In genomic region chr16:11603667-11604422, GRCm38 (mm10) we compare ENCODE assay signal across 7 mouse cellular contexts.
DNase-seq lines count a peak whose midpoint lies in the region; ATAC-seq and TF ChIP-seq lines count a peak whose summit lies in the region.

No protein-coding gene starts in this region.

- H3K4me3 ChIP-seq in midbrain, embryonic 14.5 days (replicated peaks; ENCODE audit: low read depth, low read length) = no peak overlapping the region
- H3K4me3 ChIP-seq in midbrain, embryonic 16.5 days (ENCODE audit: low read depth, low read length) = no peak overlapping the region
- no peak overlapping the region for H3K4me3 ChIP-seq in heart, postnatal 0 days (ENCODE audit: low read depth, low read length)
- H3K4me3 ChIP-seq in limb, embryonic 13.5 days = no peak overlapping the region
- H3K4me3 ChIP-seq in small intestine, adult 2 months (ENCODE audit: low read depth, low read length) = no peak overlapping the region

- H3K27ac ChIP-seq in midbrain, embryonic 14.5 days (replicated peaks; ENCODE audit: low read depth, low read length) = no peak overlapping the region
- no peak overlapping the region for H3K27ac ChIP-seq in midbrain, embryonic 16.5 days (ENCODE audit: low read length)
- no peak overlapping the region for H3K27ac ChIP-seq in heart, postnatal 0 days (ENCODE audit: low read depth)
- H3K27ac ChIP-seq in limb, embryonic 13.5 days = no peak overlapping the region
- peak overlapping the region; percentile 80 for H3K27ac ChIP-seq in small intestine, adult 2 months (ENCODE audit: insufficient read depth, low read depth, low read length)

- TF ChIP-seq EP300 in heart, postnatal 0 days (IDR thresholded peaks at IDR 0.05; ENCODE audit: low read depth) = no peak

- no peak overlapping the region for H3K4me2 ChIP-seq in midbrain, embryonic 14.5 days (ENCODE audit: low read length)
- no peak overlapping the region for H3K4me2 ChIP-seq in midbrain, embryonic 16.5 days (ENCODE audit: low read length)
- H3K4me2 ChIP-seq in heart, postnatal 0 days (ENCODE audit: low read depth, low read length) = no peak overlapping the region
- H3K4me2 ChIP-seq in limb, embryonic 13.5 days (replicated peaks) = no peak overlapping the region

- H3K9me3 ChIP-seq in midbrain, embryonic 14.5 days (ENCODE audit: control insufficient read depth, low read length) = no peaks in the 10 kb centered on the region
- no peaks in the 10 kb centered on the region for H3K9me3 ChIP-seq in midbrain, embryonic 16.5 days (replicated peaks; ENCODE audit: control insufficient read depth, low read length, poor library complexity, severe bottlenecking)
- H3K9me3 ChIP-seq in heart, postnatal 0 days (replicated peaks; ENCODE audit: control insufficient read depth, low read length) = no peaks in the 10 kb centered on the region
- H3K9me3 ChIP-seq in limb, embryonic 13.5 days = no peaks in the 10 kb centered on the region

- no peak overlapping the region for H3K9ac ChIP-seq in midbrain, embryonic 14.5 days (replicated peaks; ENCODE audit: low read length)
- H3K9ac ChIP-seq in midbrain, embryonic 16.5 days (ENCODE audit: low read depth, low read length) = no peak overlapping the region
- H3K9ac ChIP-seq in heart, postnatal 0 days (replicated peaks; ENCODE audit: low read depth, low read length) = no peak overlapping the region
- H3K9ac ChIP-seq in limb, embryonic 13.5 days = no peak overlapping the region

- H3K27me3 ChIP-seq in midbrain, embryonic 14.5 days (ENCODE audit: control insufficient read depth, insufficient read depth, low read length) = no peaks in the 10 kb centered on the region
- H3K27me3 ChIP-seq in midbrain, embryonic 16.5 days (ENCODE audit: control insufficient read depth, insufficient read depth, low read depth, low read length) = no peaks in the 10 kb centered on the region
- no peaks in the 10 kb centered on the region for H3K27me3 ChIP-seq in heart, postnatal 0 days (ENCODE audit: control insufficient read depth, insufficient read depth, low read length)
- H3K27me3 ChIP-seq in limb, embryonic 13.5 days = no peaks in the 10 kb centered on the region
- H3K27me3 ChIP-seq in small intestine, adult 2 months (ENCODE audit: control insufficient read depth, insufficient read depth, low read length) = no peaks in the 10 kb centered on the region

- H3K4me1 ChIP-seq in midbrain, embryonic 14.5 days (ENCODE audit: control insufficient read depth, insufficient read depth, low read length) = no peaks in the 10 kb centered on the region
- H3K4me1 ChIP-seq in midbrain, embryonic 16.5 days (ENCODE audit: control insufficient read depth, insufficient read depth, low read length) = no peaks in the 10 kb centered on the region
- no peaks in the 10 kb centered on the region for H3K4me1 ChIP-seq in heart, postnatal 0 days (ENCODE audit: control insufficient read depth, insufficient read depth)
- H3K4me1 ChIP-seq in limb, embryonic 13.5 days = no peaks in the 10 kb centered on the region
- H3K4me1 ChIP-seq in small intestine, adult 2 months (ENCODE audit: control insufficient read depth, insufficient read depth, insufficient read length, low read length) = peaks cover 21% of the 10 kb centered on the region; the same call in 1 of the 2 replicates

- no peak for ATAC-seq in midbrain, embryonic 14.5 days (ENCODE audit: low FRiP score, low TSS enrichment)
- no peak for ATAC-seq in midbrain, embryonic 16.5 days
- ATAC-seq in heart, postnatal 0 days (ENCODE audit: insufficient read depth, low read depth) = peak; percentile 79
- peak; percentile 36; the same call in 1 of the 2 replicates for ATAC-seq in limb, embryonic 13.5 days (ENCODE audit: low FRiP score, low read depth)
- ATAC-seq in monocyte, adult 5-6 weeks (replicated peaks; ENCODE audit: insufficient number of reproducible peaks, low FRiP score, low TSS enrichment, poor library complexity, severe bottlenecking) = no peak

- H3K36me3 ChIP-seq in midbrain, embryonic 14.5 days (ENCODE audit: control insufficient read depth, insufficient read depth, low read length) = no peaks in the 10 kb centered on the region
- H3K36me3 ChIP-seq in midbrain, embryonic 16.5 days (ENCODE audit: control insufficient read depth, insufficient read depth, low read length) = no peaks in the 10 kb centered on the region
- no peaks in the 10 kb centered on the region for H3K36me3 ChIP-seq in heart, postnatal 0 days (replicated peaks; ENCODE audit: control insufficient read depth, insufficient read depth, low read length)
- H3K36me3 ChIP-seq in limb, embryonic 13.5 days = no peaks in the 10 kb centered on the region
- H3K36me3 ChIP-seq in small intestine, adult 2 months (ENCODE audit: control insufficient read depth, insufficient read depth, low read length) = no peaks in the 10 kb centered on the region

- TF ChIP-seq POLR2A in small intestine, adult 2 months (IDR thresholded peaks at IDR 0.05; ENCODE audit: low read depth, low read length) = no peak

- 71% methylated on average over 5 of the region's 5 CpGs for WGBS in midbrain, embryonic 14.5 days
- WGBS in midbrain, embryonic 16.5 days = 76% methylated on average over 5 of the region's 5 CpGs
- 64% methylated on average over 5 of the region's 5 CpGs for WGBS in heart, postnatal 0 days
- 66% methylated on average over 5 of the region's 5 CpGs for WGBS in limb, embryonic 13.5 days
- 40% methylated on average over 5 of the region's 5 CpGs for WGBS in small intestine, adult 2 months

- peak; percentile 34 for DNase-seq in midbrain, embryonic 14.5 days
- DNase-seq in brain, adult 2 months (ENCODE audit: low read depth, low spot score) = peak; percentile 66
- peak; percentile 56 for DNase-seq in heart, postnatal 0 days (ENCODE audit: low spot score)

- TF ChIP-seq CTCF in heart, postnatal 0 days (IDR thresholded peaks at IDR 0.05; ENCODE audit: low read depth) = peak; percentile 77
- peak; percentile 60; the same call in 1 of the 2 replicates for TF ChIP-seq CTCF in small intestine, adult 2 months (IDR thresholded peaks at IDR 0.05; ENCODE audit: extremely low read depth, insufficient read length, insufficient replicate concordance, low read depth, low read length)

Comparison
In these comparisons a context has a peak if more than half of its experiments do, and no peak if none do; other contexts are left out.
1. ATAC-seq: peak in heart, postnatal 0 days (single experiment) and limb, embryonic 13.5 days (single experiment); none in midbrain, embryonic 14.5 days (single experiment), midbrain, embryonic 16.5 days (single experiment) and monocyte, adult 5-6 weeks (single experiment).
2. Peak in every context shown above with its lines, with median percentiles within 50 percentile points of each other: DNase-seq.